Mouse (Mus musculus) layer of hippocampus, adult 8-10 months (tissue): ENCODE data around the gene H2-T23. TPM values are rescaled to one million over a fixed set of nuclear protein-coding genes. Genes with fewer than 3 reads are reported as not detected.
A peak's percentile ranks its signal among the peaks of the same experiment; 100 is the strongest.
"Not testable (repeated sequence)": the region's sequence is repeated elsewhere in the genome, so short reads cannot be mapped to it uniquely, and the experiment has no call there.

Source experiments
- DNase-seq, 2 experiments: peaks; one replicate each; pipeline ENCODE4 v3.0.0; 2022; ENCODE audit warnings: low spot score in 2 of 2
- total RNA-seq, 4 experiments: library from RNA; stranded (reverse); gene quantifications; 2 replicates each; pipeline ENCODE4 v1.2.4; 2022

Gene H2-T23
- 10 to 100 TPM in 2 of 4 experiments, 1 to 10 TPM in 2; 6.6 to 30.9 (median 14.2) TPM for total RNA-seq

DNA sequence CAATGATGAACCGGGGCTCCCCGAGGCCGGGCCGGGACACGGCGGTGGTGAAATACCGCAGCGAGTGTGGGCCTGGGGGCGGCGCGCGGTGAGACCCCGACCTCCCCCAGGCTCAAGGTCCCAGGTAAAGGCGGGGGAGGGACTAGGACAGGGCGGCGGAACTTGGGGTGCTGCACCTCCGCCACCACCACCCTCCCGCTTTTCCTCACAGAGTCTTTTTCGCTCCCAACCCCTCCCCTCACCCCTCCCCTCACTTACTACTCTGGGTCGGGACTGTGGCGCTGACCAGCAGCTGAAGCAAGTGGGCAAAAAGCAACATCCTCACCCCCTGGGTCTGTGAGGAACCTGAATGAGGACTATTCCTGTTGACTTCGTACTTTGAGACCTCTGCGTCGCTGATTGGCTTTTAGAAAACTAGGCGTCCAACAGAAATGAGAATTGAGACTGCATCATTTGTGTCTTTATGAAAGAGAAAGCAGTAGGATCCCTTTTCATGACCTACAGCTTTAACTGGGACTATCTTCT is at the start of gene H2-T23:
Gene H2-T23, minus strand, starts transcription at position 505 of the 525 bp plus-strand sequence.
- not testable (repeated sequence) for DNase-seq

DNA sequence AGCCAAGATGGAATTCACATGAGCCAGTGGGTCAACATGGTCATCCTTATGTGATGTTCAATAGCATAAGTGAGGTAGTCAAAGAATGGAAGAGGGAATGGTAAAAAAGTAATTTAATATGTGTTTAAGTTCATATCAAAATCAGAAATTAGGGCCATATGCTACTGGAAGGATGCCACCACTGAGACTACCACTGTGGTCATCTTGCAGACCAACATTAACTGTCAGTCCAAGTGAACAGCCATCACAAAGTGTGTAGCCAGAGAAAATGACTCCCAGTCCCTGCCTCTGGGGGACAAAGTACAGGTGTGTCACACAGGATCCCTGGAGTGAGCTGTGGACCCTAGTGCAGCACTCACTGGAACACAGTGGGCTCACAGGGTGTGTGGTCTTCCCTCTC is 49.2 kb upstream of the H2-T23 start:
- not testable (repeated sequence) for DNase-seq

DNA sequence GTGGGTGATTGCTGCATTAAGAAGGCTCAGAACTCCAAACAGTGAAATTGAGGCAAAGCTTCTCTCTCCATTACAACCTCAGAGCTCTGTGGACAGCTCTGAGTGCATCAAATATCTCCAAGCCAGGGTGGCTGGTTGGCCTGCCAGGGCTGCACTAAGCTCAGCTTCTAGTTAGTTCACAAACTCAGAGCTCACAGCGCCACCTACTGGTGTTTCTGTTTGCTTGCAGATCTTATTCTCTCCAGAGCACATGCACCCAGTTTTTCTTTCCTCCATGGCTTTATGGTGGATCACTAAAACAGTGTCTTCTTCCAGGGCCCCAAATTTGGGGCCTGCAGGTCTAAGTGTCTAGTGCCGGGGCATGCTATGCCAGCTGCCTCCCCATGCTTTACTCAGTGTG is 28.2 kb upstream of the H2-T23 start:
- peak; percentile 63 to 88 for DNase-seq

DNA sequence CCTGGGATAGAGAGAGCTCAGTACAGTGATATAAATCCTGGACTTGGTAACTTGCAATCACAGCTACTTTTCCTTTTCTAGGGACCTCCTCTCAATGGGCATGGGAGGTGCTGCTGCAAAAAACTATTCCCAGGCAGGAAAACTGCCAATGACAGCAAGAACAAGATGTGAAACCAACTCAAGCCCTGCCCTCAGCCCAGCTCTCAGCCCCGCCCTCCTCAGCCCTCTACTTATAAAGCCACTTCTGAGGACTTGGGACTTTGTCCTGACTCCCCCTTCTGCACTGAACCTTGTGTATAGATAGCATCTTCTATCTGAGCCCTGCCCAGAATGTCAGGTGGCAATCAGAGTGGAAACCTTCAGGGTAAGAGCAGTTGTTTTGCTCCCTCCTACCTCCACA is 25.7 kb upstream of the H2-T23 start, which contains the start of gene Gm11127:
Gene Gm11127, minus strand, starts transcription at position 10 of the 400 bp plus-strand sequence.
- DNase-seq, result not testable (repeated sequence)

DNA sequence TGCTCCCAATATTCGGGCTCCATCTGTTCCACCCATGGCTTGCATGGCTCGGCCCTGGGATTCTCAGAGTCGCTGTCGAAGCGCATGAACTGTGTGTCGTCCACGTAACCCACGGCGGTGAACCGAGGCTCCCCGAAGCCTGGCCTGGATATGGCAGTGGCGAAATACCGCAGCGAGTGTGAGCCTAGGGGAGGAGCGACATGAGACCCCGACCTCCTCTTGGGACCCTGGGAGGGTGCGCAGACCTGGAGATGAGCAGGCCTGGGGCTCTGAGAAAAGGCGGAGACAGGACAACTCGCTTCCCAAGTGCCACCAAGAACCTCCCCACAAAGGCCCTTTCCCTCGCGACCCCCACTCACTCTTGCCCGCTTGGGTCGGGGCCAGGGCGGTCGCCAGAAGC is 25.3 kb upstream of the H2-T23 start:
- not testable (repeated sequence) for DNase-seq

DNA sequence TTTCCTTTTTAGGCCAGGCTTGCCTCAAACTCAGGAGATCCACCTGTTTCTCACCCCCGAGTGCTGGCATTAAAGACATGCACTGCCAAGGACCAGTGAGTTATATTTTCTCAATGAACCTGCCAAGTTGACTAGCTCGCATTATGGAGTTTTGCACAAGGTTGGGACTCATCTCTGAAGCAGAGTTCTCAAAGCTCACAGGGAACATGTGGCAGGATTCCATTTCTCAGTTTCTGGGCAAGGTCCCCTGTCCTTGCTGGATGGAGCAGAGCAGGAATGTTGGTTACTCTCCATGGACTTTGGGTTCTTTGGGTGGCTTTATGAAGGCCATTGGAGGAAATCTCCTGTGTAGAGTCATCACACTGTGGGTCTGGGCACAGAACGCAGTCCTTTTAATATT is 10.6 kb upstream of the H2-T23 start:
- DNase-seq, result no peak

DNA sequence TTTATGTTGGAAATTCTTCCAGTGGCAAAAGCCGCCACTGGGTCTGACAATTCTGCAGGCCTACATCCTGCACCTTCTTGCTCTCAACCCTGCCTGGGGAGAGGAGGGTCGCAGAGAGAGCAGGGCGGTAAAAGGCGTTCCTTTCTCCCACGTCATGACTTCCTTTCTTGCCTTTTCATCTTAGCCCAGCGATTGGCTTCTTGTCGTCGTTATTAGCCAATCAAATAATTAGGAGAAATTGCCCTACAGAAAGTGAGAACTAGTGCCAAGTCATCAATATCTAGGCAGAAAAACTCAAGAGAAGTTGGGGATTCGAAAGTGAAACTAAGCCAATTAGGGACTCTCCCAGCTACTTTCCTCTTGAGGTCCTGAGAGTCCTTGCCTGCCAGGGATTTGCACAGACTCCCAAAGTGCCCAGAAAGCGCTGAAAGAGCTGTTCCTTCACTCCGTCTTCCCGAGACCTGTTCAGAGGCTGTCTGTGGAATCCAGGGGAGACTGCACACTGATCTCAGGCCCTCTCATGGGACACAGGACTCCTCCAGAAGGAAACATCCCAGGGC is 10.0 kb upstream of the H2-T23 start, which contains the start of the genes H2-T22 and Gm6034:
Gene H2-T22, minus strand, starts transcription at position 138 of the 560 bp plus-strand sequence.
Gene Gm6034, plus strand, starts transcription at position 352 of the 560 bp plus-strand sequence.
- peak; percentile 60 to 82 for DNase-seq

DNA sequence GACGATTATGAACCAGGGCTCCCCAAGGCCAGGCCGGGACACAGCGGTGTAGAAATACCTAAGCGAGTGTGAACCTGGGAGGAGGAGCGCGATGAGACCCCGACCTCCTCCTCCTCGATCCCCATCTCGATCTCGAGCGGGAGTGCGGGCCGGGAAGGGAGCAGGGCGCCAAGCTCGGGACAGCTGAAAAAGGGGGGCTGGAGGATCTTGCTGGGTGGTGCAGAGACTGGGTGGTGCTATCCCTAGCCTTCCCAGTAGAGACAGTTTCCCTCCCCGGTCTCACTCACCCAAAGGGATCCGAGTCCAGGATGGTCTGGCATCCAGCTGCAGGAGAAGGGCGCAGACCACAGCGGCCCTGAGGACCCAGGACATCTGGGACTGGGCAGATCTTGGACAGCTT is 9.4 kb upstream of the H2-T23 start:
- not testable (repeated sequence) for DNase-seq

DNA sequence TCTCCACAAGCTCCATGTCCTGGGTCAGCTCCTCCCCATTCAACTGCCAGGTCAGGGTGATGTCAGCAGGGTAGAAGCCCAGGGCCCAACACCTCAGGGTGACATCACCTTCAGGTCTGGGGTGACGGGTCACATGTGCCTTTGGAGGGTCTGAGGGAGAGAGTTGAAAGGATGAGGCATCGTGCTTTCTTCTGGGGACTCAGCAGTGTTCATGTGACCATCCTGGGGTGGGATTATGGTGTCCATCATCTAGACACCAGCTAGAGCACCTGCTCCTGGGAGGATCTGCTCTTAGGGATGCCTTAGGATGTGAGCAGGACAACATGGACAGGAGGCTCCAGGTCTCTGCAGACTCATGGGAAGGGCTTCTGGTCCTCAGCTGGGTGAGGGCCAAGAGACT is 7.9 kb upstream of the H2-T23 start:
- DNase-seq, result not testable (repeated sequence)

DNA sequence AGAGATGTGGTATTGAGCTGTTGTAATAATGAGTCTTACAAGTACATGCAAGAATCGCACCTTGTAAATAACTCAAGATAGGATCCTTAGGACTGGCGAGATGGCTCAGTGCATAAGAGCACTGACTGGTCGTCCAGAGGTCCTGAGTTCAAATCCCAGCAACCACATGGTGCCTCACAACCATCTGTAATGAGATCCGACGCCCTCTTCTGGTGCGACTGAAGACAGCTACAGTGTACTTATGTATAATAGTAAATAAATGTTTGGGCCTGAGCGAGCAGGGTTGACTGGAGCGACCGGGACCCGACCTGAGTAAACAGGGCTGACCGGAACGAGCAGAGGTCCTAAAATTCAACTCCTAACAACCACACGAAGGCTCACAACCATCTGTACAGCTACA is 3.5 kb upstream of the H2-T23 start:
- DNase-seq, result not testable (repeated sequence)

DNA sequence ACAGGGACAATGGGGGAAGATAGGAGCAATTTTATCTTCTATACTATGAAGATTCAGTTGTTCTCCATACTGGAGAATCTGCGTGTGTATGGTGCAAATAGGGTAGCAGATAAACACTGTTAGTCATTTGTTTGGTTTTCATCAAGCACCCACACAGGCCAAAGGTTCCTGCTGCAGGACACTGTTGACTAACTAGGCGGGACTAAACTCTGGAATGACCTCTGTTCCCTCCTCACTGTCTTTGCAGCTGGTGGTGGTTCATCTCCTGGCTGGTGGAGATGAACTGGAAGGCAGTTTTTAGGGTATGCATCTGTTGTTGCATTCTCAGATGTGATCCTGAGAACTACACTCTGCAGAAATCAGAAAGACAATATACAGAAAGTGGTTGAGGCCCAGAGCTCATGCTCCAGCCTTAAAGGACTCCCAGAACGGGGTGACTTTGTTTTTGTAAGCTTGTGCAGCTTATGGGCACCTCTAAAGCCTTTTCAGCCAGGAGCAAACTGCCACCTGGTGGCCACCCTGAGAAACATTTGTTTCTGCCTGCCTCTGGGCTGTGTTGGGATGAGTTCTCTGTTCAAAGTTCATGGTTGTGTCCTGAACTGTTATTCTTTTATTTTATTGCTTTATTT is 2.5 kb upstream of the H2-T23 start:
- DNase-seq, result peak in 1 of 2 experiments; percentile 56

DNA sequence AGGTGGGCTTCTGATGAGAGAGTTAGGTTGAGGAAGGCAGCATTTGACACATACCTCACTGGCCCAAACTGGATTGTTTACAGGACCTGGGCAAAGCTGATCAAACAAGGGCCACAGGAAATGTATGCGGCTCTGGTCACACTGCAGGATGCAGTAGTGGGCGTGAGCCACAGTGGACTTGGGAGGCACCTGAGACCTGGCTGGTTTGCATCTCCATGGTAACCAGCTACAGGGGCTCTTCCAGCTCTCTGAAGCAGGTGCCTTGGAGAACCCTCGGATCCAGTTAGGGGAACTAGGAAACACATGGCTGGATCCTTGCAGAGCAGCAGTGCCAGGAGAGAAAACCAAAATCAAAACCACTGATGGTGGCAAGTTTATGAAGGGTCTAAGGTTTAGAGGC is 1.9 kb upstream of the H2-T23 start:
- not testable (repeated sequence) for DNase-seq

DNA sequence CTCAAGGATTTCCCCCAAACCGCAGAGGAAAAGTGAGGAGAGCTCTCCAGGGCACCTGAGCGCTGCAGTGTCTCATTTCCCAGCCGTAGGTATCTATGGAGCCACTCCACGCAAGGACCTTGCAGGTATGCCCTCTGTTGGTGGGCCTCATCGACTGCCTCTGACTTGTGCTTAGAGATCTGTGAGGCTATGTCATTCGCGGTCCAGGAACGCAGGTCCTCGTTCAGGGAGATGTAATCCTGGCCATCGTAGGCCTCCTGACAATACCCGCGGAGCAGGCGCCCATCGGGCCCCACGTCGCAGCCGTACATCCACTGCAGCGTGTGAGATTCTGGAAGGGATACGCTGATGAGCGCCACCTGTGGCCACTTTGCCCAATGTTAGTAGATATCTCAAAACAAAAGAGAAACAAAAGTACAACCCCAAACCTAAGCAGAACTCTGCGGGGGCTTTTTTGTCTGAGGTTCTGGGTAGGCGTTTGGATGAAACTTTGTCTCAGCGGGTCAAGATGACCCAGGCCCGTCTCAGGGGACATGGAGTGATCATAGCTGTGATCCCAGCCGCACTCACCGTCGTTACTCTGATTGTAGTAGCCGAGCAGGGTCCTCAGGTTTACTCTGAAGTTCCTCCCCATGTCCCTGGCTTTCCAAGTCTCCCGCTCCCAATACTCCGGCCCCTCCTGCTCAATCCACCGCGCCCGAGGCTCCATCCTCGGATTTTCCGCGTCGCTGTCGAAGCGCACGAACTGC is 898 bp downstream of the H2-T23 start:
- not testable (repeated sequence) for DNase-seq

DNA sequence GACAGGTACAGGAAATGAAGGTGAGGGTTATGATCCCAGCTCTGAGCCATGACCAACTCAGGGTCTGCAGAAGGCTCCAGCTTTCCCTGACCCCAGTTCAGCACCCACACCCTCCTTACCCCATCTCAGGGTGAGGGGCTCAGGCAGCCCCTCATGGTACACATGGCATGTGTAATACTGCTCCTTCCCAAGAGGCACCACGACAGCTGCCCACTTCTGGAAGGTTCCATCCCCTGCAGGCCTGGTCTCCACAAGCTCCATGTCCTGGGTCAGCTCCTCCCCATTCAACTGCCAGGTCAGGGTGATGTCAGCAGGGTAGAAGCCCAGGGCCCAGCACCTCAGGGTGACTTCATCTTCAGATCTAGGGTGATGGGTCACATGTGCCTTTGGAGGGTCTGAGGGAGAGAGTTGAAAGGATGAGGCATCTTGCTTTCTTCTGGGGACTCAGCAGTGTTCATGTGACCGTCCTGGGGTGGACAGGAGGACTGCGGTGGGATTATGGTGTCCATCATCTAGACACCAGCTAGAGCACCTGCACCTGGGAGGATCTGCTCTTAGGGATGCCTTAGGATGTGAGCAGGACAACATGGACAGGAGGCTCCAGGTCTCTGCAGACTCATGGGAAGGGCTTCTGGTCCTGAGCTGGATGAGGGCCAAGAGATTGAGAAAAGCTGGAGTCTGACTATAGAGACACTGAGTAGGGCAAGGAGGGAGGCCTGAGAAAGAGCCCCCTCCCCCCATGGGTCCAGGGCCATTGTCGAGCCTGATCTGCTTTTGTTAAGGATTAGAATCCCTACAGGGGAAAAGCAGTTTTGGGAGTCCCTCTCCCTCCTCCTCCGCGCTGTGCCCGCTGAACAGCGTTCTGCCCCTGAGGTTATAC is 1.7 kb downstream of the H2-T23 start:
- not testable (repeated sequence) for DNase-seq

DNA sequence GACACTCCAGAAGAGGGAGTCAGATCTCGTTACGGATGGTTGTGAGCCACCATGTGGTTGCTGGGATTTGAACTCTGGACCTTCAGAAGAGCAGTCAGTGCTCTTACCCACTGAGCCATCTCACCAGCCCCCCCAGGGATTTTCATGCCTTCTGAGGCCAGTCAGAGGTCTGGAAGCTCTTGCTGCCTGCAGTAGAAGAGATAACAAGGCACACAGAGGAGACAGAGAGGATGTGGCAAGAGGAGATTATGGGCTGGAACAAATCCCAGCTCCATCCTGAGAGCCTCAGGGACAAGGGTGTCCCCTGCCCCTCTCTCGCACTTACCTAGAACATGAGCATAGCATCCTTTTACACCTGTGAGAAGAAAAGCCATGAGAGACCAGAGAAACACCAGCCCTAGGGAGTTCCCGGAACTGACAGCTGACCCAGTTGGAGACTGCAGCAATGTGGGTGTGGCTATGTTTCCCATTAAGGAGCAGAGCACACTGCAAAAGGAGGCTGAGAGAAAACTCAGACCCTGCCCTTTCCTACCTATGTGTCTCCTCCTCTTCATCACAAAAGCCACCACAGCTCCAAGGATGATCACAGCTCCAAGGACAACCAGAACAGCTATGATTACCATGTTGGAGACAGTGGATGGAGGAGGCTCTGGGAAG is 2.5 kb downstream of the H2-T23 start:
- DNase-seq, result not testable (repeated sequence)

DNA sequence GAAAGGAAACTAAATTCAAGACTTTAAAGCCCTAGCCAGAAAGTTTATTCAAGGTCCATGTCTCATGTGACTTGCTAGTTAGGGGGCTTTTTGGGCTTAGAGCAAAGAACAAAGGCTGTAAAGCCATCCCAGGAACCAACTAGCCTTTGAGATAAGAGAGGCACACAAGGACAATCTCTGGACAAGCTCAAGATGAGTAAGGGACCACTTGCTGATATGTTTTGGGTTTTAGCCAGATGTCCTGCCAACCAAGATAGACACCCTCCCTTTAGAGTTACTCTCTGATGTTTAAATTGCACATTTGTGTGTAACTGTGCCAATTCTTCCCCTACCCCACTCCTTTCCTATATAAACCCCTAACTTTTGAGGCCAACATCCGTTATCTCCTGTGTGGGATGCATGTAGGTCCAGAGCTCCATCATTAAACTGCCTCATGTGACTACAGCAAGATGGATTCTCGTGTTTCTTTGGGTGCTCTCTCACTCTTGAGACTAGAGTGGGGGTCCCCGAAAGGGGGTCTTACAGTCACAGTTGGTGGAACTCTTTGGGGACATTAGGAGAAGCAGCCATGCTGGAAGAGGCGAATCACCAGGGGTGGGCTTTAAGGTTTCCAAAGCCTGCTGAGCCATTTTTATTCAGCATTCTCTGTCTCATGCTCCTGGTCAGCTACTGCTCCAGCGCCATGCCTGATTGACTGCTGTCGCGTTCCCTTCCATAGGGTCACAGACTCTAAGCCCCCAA is 3.6 kb downstream of the H2-T23 start:
- DNase-seq, result no peak

DNA sequence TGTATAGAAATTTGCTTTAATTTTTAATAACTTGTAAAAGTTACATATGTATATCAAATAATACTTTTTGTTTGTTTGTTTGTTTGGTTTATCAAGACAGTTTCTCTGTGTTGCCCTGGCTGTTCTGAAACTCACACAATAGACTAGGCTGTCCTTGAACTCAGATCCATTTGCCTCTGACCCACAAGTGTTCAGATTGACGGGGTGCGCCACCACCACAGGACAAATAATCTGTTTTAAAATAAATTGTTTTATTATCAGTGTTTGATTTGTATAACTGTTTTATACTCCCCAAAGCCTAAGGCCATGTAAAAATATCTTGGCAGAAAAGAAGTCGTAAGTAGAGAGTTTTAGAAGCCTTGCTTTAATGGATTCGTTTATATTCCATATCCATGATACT is 5.0 kb downstream of the H2-T23 start:
- DNase-seq, result no peak

DNA sequence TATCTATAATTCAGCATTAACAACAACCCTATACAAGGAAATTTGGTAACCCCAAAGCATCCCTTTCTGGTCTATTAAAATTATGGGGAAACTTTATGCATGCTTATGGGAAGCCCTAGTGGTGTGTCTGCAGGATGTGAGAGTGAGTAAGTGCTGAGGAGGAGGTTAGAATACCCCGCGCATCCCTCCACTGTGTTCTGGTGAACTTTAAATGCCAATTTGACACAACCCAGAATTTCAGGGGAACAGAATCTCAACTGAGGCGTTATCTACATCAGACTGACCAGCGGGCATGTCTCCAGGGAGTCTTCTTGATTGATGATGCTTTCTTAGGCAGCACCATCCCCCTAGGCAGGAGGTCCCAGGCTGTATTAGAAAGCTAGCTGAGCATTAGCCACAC is 6.8 kb downstream of the H2-T23 start:
- DNase-seq, result no peak

DNA sequence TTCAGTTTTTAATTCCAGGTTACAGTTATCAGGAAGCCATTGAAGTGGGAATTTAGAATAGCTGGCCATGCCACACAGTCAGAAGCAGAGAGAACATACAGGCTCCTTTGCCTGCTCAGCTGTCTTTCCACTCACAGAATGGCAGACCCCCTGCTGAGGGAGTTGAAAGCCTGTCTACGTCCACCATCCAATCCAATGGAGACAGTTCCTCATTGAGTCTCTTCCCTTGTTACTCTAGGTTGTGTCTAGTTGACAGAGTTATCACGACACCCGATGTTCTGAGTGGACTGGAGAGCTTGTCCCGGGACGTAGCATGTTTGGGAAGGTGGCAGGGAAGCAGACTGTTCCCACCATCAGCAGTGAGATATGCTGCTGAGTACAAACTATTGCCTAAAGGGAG is 7.5 kb downstream of the H2-T23 start:
- DNase-seq, result no peak
